Mouse (Mus musculus) kidney, postnatal 36 days (tissue): ENCODE results near the gene Frmd4a.
"Not testable (repeated sequence)": the region's sequence is repeated elsewhere in the genome, so short reads cannot be mapped to it uniquely, and the experiment has no call there.

ENCODE experiments used
- DNase-seq, 2 experiments: peaks; one replicate each; pipeline ENCODE4 v3.0.0; 2021 to 2022; ENCODE audit warnings: mixed read lengths in 2 of 2

The Frmd4a gene

DNA sequence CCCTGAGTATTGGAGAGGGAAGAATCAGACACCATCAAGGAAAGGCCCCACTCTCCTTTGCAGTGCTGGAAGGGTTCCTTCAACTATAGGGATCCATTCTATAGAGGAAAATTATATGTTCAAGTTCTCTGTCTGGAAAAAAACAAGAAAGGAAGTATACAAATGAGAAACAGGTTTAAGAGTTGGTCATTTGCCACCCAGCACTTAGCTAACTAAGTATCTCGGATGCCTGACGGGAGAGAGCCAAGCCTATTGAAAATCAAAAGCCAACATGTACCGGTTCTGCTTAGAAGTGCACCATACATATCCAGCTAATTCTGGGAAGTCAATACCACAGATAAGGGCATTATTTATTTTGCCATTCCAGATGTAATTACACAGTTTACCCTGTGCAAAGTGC lies 274.2 kb downstream of the Frmd4a start:
- DNase-seq = no peak

- DNase-seq = no peak
Observed at GRCm38 (mm10) chr2:4293726-4294125, 276.2 kb downstream of the Frmd4a start.

- no peak for DNase-seq
Observed at GRCm38 (mm10) chr2:4295641-4296040, 278.1 kb downstream of the Frmd4a start.

DNA sequence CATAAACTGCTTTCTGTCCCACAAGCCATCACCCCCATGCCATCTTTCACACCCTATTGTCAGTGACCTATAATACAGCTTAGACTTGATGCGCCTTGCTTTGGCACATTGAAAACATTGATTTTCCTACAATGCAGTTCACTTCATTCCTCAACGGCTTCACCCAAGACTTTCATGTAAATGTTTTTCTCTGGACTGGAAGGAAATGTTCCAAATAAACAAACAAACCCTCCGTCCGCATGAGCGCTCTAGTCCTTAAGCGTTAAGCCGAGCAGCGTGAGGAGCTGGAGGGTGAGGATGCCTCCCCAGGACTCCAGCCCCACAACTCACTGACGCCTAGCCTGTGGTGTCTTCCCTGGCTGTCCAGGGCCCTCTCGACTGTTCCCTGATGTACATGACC lies 279.4 kb downstream of the Frmd4a start:
- no peak for DNase-seq

DNA sequence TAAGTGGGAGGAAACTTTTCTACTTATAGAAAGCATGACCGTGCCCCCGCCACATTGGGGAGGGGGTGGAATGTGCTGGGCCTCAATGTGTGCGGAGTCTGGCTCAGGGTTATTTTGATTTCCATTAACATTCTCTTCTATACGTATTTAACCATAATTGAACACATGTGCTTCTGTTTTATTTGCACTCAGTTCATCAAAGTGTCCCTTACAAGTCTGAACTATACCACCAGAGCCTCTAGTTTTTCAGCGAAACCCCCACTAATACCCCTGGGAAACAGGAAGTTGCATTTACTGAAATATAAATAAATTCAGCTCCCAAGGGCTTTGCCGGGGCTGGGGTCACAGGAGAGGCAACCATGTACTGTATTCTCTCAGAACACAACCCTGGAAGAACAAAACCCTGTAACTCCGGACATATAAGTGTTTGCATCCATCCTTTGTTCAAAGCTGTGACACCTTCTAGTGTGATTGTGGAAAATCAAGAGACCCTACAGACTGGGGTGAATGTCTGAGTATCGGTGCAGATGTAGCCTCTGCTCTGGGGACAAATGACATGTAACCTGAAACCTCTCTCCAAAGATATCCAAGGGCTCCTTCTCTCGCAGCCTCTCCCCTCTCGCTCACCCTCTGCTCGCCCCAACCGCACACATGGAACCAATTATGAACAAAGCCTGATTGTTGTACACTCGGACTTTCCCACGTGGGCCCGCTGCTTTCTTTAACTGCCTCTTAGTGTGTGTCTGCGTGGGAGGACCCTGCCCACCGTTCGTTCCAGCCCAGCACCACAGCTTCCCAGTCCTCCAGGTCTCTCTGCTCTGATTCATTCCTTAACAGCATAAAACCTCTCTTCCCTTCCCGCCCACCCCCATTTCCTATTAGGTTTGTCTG lies 281.1 kb downstream of the Frmd4a start:
- DNase-seq = no peak

GRCm38 (mm10) chr2:4299593-4299992 lies 282.1 kb downstream of the Frmd4a start:
- DNase-seq = no peak

- DNase-seq = peak in 1 of 2 experiments; percentile 14
Observed at GRCm38 (mm10) chr2:4300383-4300811, 282.9 kb downstream of the Frmd4a start.

DNA sequence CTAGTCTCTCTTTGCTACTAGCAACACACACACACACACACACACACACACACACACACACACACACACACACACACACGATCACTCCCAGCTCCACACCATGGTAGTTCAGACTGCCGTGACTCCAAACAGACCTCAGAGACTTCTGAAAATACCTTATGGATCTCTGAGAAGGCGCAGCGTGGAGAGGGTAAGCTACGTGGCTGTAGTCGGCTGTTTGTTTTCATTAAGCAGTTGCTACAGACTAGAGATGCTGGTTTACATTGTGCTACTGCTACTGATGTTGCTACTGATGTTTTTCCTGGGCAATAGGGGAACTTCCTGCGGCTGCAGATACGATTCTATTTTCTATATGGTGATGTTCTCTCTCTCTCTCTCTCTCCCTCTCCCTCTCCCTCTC lies 283.3 kb downstream of the Frmd4a start:
- no peak for DNase-seq

DNA sequence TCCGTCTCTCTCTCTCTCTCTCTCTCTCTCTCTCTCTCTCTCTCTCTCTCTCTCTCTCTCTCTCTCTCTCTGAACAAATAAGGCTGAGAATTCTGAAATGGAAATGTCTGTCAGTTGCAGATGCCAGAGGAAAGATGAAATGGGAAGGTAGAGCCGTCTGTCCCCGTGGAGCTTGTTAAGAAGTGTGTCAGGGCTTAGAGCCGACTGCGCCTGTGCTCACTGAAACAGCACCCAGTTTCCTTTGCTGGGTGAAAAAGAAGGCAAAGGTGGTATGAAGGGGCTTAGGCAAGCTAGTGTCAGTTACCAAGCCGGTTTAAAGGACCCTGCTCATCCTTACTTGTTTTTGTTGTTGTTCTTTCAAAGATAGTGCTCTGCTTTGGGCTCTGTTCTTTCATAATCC lies 283.7 kb downstream of the Frmd4a start:
- DNase-seq = no peak

GRCm38 (mm10) chr2:4301692-4302091 lies 284.2 kb downstream of the Frmd4a start:
- DNase-seq = no peak

GRCm38 (mm10) chr2:4302119-4302518 lies 284.6 kb downstream of the Frmd4a start:
- DNase-seq = no peak

GRCm38 (mm10) chr2:4307076-4307475 lies 289.6 kb downstream of the Frmd4a start:
- DNase-seq = no peak

DNA sequence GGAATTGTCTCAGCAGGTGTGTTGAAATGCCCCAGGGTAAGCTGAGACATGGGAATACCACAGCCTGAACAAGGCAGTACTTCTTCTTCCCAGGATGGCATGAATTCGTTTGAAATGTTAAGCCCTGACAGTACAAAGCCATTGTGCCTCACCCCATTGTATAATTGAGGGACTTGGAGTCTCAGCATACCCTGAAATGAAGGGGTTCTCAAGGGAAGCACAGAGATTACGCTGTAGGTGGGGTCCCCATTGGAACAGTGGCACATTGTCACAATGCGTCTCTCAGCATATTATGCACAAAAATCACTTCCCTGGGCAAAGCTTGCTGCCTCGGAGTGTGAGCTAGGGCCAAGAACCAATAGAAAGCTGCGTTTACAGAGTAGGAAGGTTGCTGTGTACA lies 297.0 kb downstream of the Frmd4a start:
- DNase-seq = no peak

DNA sequence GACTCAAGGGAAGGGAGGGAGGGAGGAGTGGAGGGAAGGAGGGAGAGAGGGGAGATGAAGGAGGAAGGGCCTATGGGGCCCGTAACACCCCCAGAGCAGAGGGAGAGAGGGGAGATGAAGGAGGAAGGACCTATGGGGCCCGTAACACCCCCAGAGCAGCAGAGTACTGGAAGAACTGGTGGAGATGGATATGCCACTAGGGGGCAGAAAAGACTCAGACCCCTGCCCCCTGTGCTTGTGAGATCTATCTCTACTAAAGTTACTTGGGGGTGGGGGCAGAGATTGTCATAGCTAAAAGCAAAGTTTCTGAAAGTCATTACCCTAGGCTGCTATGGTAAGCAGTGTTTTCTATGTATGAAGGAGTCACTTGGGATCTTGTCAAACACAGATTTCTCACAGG lies 299.1 kb downstream of the Frmd4a start:
- DNase-seq = peak in 1 of 2 experiments; percentile 15

GRCm38 (mm10) chr2:4318134-4318533 lies 300.6 kb downstream of the Frmd4a start:
- peak in 1 of 2 experiments; percentile 14 for DNase-seq

DNA sequence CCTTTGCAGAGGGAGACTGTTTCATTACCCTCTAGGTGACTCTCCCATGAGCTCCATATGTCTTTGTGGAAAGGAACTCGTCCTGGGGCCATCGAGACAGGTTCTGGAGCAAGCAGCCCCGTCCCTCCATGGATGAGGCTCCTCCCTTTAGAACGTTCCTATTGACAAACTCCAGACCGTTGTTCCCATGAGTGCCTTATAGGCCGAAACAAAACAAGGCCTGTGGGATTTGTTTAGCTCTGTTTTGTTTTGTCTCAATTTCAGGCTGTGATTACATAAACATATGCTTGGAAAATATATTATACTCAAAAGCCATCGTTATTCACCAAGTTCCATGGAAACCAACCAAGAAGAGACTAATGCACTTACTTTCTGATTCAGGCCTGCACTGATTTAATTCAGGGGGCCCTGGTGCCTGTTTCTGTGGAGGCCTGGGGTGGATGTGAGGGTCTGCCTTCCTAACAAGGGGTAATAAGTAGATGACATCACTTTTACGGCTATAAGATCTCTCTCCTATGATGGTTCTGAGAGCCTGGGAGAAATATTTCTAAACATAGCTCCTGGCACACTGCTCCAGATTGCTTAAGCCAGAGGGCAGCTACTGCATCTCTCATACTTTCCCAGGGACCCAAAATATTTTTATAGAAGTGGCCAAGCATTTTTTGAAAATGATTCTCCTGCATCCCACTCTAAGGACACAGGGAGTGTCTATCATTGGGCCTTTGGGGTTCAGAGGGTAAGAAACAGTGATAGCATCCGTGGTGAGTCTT lies 308.9 kb downstream of the Frmd4a start:
- no peak for DNase-seq

DNA sequence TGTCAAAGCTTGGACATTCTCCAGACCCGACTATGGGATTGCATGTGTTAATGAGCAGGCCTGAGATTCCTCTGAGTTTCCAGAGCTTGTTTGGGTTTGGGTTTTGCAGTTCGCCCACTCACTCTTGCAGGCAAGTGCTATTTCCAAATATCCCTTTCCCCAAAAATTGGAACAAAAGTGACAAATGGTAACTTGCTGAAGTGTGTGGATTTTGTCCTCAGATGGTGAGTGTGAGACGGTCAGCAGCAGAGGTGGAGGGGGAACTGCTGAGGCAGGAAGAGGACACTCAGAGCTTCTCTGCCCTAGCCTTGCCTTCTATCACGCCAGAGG lies 309.5 kb downstream of the Frmd4a start:
- no peak for DNase-seq

DNA sequence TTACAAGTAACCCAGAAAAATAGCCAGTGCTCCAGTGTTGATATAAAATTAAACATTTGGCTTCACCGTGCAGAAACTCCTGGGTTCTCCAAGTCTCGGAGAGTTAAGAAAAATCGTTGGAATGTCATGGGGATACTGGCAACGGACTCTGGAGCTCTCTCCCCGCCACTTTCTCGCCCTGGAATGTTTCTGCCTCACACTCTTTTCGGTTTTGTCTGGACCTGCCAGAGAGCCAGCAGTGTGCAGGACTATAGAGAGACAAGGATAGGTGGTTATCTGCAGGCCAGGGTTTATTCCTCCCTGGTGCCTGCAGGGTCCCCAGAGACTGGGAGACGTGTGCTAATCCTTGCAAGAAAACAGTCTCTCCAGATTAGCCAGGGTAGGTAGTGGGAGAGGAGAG lies 314.9 kb downstream of the Frmd4a start:
- no peak for DNase-seq

DNA sequence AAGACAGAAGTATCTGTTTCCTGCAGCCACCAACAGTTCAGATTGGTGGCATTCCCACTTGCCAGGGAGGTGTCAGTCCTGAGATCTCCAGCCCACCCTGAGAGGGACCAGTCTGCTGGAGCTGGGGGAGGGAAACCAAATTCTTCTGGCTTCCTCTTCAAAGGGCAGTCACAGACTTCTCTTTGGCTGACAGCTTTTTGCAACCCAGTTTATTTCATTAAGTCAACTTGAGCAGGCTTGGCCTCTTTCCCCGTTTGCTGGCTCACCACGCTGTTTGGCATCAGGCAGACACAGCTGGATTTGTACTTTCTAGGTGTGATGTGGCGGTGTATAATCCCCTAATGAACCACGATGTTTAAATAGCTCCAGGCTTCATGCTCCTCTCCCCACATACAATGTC lies 316.7 kb downstream of the Frmd4a start:
- DNase-seq = no peak

- DNase-seq = no peak
Observed at GRCm38 (mm10) chr2:4334936-4335335, 317.4 kb downstream of the Frmd4a start.

- DNase-seq = no peak
Observed at GRCm38 (mm10) chr2:4335881-4336280, 318.4 kb downstream of the Frmd4a start.

- DNase-seq = not testable (repeated sequence)
Observed at GRCm38 (mm10) chr2:4338290-4338689, 320.8 kb downstream of the Frmd4a start.

GRCm38 (mm10) chr2:4339128-4339527 lies 321.6 kb downstream of the Frmd4a start:
- no peak for DNase-seq
